Mouse (Mus musculus) forebrain, embryonic 11.5 days (tissue): ENCODE measurements at regions not wholly inside any gene's neighbourhood (a gene's known extent, or its start where the extent isn't known, plus 50 kb on each side); places are given as distances from the start of the nearest gene placed in this dataset.
A peak's percentile ranks its signal among the peaks of the same experiment; 100 is the strongest.

Source experiments
- ATAC-seq: fragments of 200-750 bp; cut with Nextera tagmentation; replicated peaks from 2 replicates; pipeline ENCODE4 v1.8.0; 2017; ENCODE audit warnings: moderate TSS enrichment; ENCODE audit not compliant: low FRiP score
- DNase-seq: peaks from one replicate; pipeline ENCODE4 v3.0.0-alpha.2; 2017; ENCODE audit warnings: low spot score
- H3K27ac ChIP-seq: fragments of 300-500 bp; sonication (generic); 2 replicates; pipeline ENCODE4 v1.5.1; 2014; ENCODE audit warnings: low read depth, low read length
- H3K27me3 ChIP-seq: fragments of 300-500 bp; sonication (generic); 2 replicates; pipeline ENCODE4 v1.6.1; 2014; ENCODE audit warnings: mild to moderate bottlenecking, low read length, mixed read lengths; ENCODE audit not compliant: control insufficient read depth, insufficient read depth
- H3K36me3 ChIP-seq: fragments of 300-500 bp; sonication (generic); 2 replicates; pipeline ENCODE4 v1.6.1; 2014; ENCODE audit warnings: mild to moderate bottlenecking, low read length, moderate library complexity, mixed read lengths; ENCODE audit not compliant: control insufficient read depth, insufficient read depth
- H3K4me1 ChIP-seq: fragments of 300-500 bp; sonication (generic); replicated peaks from 2 replicates; pipeline ENCODE4 v1.6.1; 2014; ENCODE audit warnings: low read length, mixed read lengths; ENCODE audit not compliant: control insufficient read depth, insufficient read depth
- H3K4me2 ChIP-seq: fragments of 300-500 bp; sonication (generic); 2 replicates; pipeline ENCODE4 v1.6.1; 2014; ENCODE audit warnings: low read depth, mild to moderate bottlenecking, low read length, moderate library complexity, mixed read lengths; ENCODE audit not compliant: severe bottlenecking
- H3K4me3 ChIP-seq: fragments of 300-500 bp; sonication (generic); 2 replicates; pipeline ENCODE4 v1.5.1; 2014; ENCODE audit warnings: low read depth, low read length
- H3K9ac ChIP-seq: fragments of 300-500 bp; sonication (generic); 2 replicates; pipeline ENCODE4 v1.6.1; 2014; ENCODE audit warnings: low read length
- H3K9me3 ChIP-seq: fragments of 300-500 bp; sonication (generic); 2 replicates; pipeline ENCODE4 v1.6.1; 2016; ENCODE audit warnings: low read length, mixed read lengths; ENCODE audit not compliant: control insufficient read depth
- WGBS: fragments of 180-500 bp; shearing (Covaris S2); extraction: QIAGEN DNeasy Blood & Tissue Kit; methylation state at CpG from one replicate; pipeline ENCODE4 v1.1.7; 2014; 5-methylcytosine and 5-hydroxymethylcytosine counted together

- H3K27ac ChIP-seq = no peak overlapping the region
- no peak overlapping the region for H3K4me3 ChIP-seq
- WGBS = 38% methylated on average over 3 of the region's 3 CpGs
- no peak overlapping the region for H3K9ac ChIP-seq
- no peaks in the 10 kb centered on the region for H3K36me3 ChIP-seq
- H3K27me3 ChIP-seq = no peaks in the 10 kb centered on the region
- no peaks in the 10 kb centered on the region for H3K9me3 ChIP-seq
- DNase-seq (no peak), ATAC-seq (no peak)
- no peak overlapping the region for H3K4me2 ChIP-seq
- no peaks in the 10 kb centered on the region for H3K4me1 ChIP-seq
Measured at GRCm38 (mm10) chr16:70141466-70141865, 172.3 kb upstream of the Gbe1 start.

GRCm38 (mm10) chr16:70147673-70148359 is 165.9 kb upstream of the Gbe1 start:
- peak; percentile 89 for ATAC-seq
- Histone ChIP-seq H3K4me1 (peaks cover 3% of the 10 kb centered on the region; the same call in 1 of the 2 replicates), H3K27ac (peak overlapping the region; percentile 57; the same call in 1 of the 2 replicates), H3K4me3 (no peak overlapping the region), H3K36me3 (no peaks in the 10 kb centered on the region), H3K9me3 (no peaks in the 10 kb centered on the region), H3K4me2 (no peak overlapping the region), H3K9ac (no peak overlapping the region), H3K27me3 (no peaks in the 10 kb centered on the region)
- WGBS = 26% methylated on average over 10 of the region's 10 CpGs
- DNase-seq = peak; percentile 55

GRCm38 (mm10) chr16:70154587-70154986 is 159.2 kb upstream of the Gbe1 start:
- H3K27ac ChIP-seq = no peak overlapping the region
- no peak overlapping the region for H3K4me2 ChIP-seq
- H3K27me3 ChIP-seq = no peaks in the 10 kb centered on the region
- H3K36me3 ChIP-seq = no peaks in the 10 kb centered on the region
- 92% methylated on average over 7 of the region's 7 CpGs for WGBS
- H3K9me3 ChIP-seq = no peaks in the 10 kb centered on the region
- no peak for ATAC-seq
- no peak overlapping the region for H3K9ac ChIP-seq
- no peaks in the 10 kb centered on the region for H3K4me1 ChIP-seq
- H3K4me3 ChIP-seq = no peak overlapping the region
- no peak for DNase-seq

- DNase-seq (no peak), ATAC-seq (no peak)
- H3K9me3 ChIP-seq = no peaks in the 10 kb centered on the region
Measured at GRCm38 (mm10) chr16:70160539-70160938, 153.2 kb upstream of the Gbe1 start.

GRCm38 (mm10) chr16:70175140-70175539 is 138.6 kb upstream of the Gbe1 start:
- Histone ChIP-seq H3K27ac (no peak overlapping the region), H3K4me2 (no peak overlapping the region), H3K4me3 (no peak overlapping the region), H3K9me3 (no peaks in the 10 kb centered on the region), H3K27me3 (no peaks in the 10 kb centered on the region), H3K9ac (no peak overlapping the region), H3K4me1 (no peaks in the 10 kb centered on the region), H3K36me3 (no peaks in the 10 kb centered on the region)
- no peak for DNase-seq
- 91% methylated on average over 7 of the region's 7 CpGs for WGBS
- no peak for ATAC-seq

More at GRCm38 (mm10) chr16:70160539-70160938, 153.2 kb upstream of the Gbe1 start:
- Histone ChIP-seq H3K27me3 (no peaks in the 10 kb centered on the region), H3K9ac (no peak overlapping the region), H3K4me1 (no peaks in the 10 kb centered on the region), H3K4me2 (no peak overlapping the region), H3K4me3 (no peak overlapping the region), H3K36me3 (no peaks in the 10 kb centered on the region), H3K27ac (no peak overlapping the region)

- Histone ChIP-seq H3K4me3 (no peak overlapping the region), H3K9ac (no peak overlapping the region), H3K9me3 (no peaks in the 10 kb centered on the region), H3K27ac (no peak overlapping the region), H3K27me3 (no peaks in the 10 kb centered on the region), H3K4me2 (no peak overlapping the region), H3K4me1 (no peaks in the 10 kb centered on the region), H3K36me3 (no peaks in the 10 kb centered on the region)
- WGBS = 84% methylated on average over 7 of the region's 7 CpGs
- DNase-seq (no peak), ATAC-seq (no peak)
Measured at GRCm38 (mm10) chr16:70178975-70179374, 134.8 kb upstream of the Gbe1 start.

GRCm38 (mm10) chr16:70213861-70214597 is 99.7 kb upstream of the Gbe1 start:
- ATAC-seq (no peak), DNase-seq (no peak)
- 46% methylated on average over 1 of the region's 1 CpGs for WGBS
- H3K4me1 ChIP-seq = no peaks in the 10 kb centered on the region
- H3K4me3 ChIP-seq = no peak overlapping the region
- no peaks in the 10 kb centered on the region for H3K27me3 ChIP-seq
- no peak overlapping the region for H3K9ac ChIP-seq
- H3K4me2 ChIP-seq = no peak overlapping the region
- no peaks in the 10 kb centered on the region; the same call in 1 of the 2 replicates for H3K9me3 ChIP-seq
- no peak overlapping the region for H3K27ac ChIP-seq
- H3K36me3 ChIP-seq = no peaks in the 10 kb centered on the region

- Histone ChIP-seq H3K4me2 (no peak overlapping the region), H3K9ac (no peak overlapping the region), H3K4me1 (no peaks in the 10 kb centered on the region), H3K4me3 (no peak overlapping the region), H3K27me3 (no peaks in the 10 kb centered on the region), H3K36me3 (no peaks in the 10 kb centered on the region), H3K9me3 (no peaks in the 10 kb centered on the region; the same call in 1 of the 2 replicates), H3K27ac (no peak overlapping the region)
- ATAC-seq (no peak), DNase-seq (no peak)
- WGBS = 13% methylated on average over 4 of the region's 4 CpGs
Measured at GRCm38 (mm10) chr16:70214800-70215199, 98.9 kb upstream of the Gbe1 start.
